Mouse (Mus musculus) cerebral cortex, adult 2 months (tissue): ENCODE results near the gene Snap25.

Experiments
- WGBS: fragments of 180-500 bp; shearing (Covaris S2); methylation state at CpG from one replicate; pipeline ENCODE4 v1.1.7; 2018; 5-methylcytosine and 5-hydroxymethylcytosine counted together

The Snap25 gene

GRCm38 (mm10) chr2:136816717-136817400 lies 103.6 kb downstream of the Snap25 start:
- 57% methylated on average over 9 of the region's 9 CpGs for WGBS

GRCm38 (mm10) chr2:136823751-136824716 lies 110.8 kb downstream of the Snap25 start:
- 64% methylated on average over 5 of the region's 5 CpGs for WGBS

- WGBS, result 83% methylated on average over 4 of the region's 4 CpGs
These were observed 114.4 kb downstream of the Snap25 start for GRCm38 (mm10) chr2:136827612-136828011.
